Mouse (Mus musculus) spleen, postnatal 36 days (tissue): ENCODE results near the gene Tnfsf15.

Experiments used
- DNase-seq, 2 experiments: peaks; one replicate each; pipeline ENCODE4 v3.0.0; 2022; ENCODE audit warnings: low spot score in 2 of 2, mixed read lengths in 1 of 2

The Tnfsf15 gene

GRCm38 (mm10) chr4:63744693-63745171 lies at the start of gene Tnfsf15:
Gene Tnfsf15, minus strand, starts transcription at chr4:63745113.
- DNase-seq: no peak

DNA sequence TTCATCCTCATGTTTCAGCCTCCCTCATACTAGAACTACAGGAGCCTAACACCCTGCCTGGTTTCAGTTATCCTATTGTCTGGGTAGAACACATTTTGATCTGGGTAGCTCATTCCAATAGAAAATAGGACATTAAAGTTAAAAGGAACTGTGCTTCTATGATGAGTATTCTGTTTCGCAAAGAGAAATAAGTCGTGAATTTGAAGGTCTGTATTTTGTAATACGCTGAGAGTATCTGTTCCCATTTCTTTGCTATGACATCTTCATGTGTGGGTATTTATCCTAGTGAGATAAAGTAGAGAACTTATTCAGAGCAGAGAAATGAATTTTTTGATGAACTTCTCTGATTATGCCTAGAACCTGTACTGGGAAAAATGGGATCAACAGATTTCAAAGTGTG lies 47.4 kb upstream of the Tnfsf15 start:
- no peak for DNase-seq

DNA sequence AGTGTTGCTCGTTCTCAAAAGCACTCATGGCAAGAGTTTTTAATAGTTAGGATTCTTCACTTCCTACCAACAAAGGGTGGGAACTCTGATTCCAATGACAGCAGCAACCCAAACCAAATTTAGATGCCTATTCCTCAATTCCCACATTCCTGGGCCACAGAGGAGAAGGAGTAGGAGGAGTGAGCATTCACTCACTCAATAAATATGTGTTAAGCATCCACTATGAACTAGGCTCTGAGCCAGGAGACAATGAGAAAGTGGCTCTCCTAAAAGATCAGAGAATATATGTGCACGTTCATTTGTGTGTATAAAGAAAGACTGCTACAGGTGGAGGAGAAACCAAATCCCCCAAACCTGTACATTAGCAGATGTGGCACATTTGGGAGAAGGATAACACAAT lies 40.6 kb upstream of the Tnfsf15 start:
- no peak for DNase-seq

DNA sequence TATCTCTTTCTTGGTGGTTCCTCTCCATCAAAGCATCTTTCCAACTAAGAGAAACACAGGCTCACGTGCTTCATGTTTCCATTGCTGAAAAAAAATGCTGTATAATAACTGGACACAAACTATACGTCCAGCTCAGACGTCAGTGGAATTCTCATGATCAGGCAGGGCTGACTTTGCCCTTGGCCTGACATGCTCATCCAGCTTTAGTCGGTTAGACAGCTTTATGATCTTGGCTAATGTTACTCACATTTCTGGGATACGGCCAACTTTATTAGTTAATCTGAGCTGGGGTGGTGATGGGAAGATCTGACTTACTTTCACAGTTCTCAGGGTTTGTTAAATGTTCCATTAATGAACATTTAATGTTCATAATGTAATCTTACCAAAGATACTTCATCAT lies 38.9 kb upstream of the Tnfsf15 start:
- DNase-seq: no peak

- DNase-seq: no peak
Measured at GRCm38 (mm10) chr4:63782970-63783613, 38.2 kb upstream of the Tnfsf15 start.

- no peak for DNase-seq
Measured at GRCm38 (mm10) chr4:63777223-63777622, 32.3 kb upstream of the Tnfsf15 start.

DNA sequence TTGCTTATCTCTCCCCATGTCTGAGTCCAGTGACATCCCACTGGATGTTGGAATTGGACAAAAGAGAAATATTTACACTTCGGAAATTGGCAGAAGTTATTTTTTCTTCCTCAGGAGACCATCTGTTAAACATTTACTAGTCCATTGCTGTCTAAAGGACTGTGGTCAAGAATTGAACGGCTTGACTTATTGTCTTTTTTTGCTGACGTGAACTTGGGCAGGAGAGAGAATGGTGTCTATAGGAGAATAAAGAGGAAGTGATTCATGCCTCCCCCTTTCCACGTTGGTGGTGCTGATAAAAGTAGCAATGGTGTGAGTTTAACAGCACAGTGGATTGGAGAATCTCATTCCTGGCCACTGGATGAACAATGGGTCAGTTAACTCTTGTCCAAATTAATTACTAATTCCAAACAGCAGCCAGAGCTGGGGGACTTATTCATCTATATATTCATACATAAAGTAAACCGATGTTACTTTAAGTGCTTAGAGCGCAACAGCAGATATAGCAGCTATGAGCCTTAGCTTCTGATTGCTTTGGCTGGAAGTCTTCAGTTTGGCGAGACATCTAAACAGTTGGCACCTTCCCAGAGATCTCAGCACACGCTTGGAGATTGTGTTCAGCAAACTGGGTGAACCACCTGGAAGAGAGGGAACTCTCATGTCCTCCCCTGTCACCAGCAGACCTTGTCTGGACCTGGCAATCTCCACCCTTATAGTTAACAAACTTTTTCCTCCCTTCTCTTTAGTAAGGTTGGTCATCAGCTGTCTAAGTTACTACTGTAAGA lies 28.6 kb upstream of the Tnfsf15 start:
- no peak for DNase-seq

GRCm38 (mm10) chr4:63772514-63772913 lies 27.6 kb upstream of the Tnfsf15 start:
- no peak for DNase-seq

DNA sequence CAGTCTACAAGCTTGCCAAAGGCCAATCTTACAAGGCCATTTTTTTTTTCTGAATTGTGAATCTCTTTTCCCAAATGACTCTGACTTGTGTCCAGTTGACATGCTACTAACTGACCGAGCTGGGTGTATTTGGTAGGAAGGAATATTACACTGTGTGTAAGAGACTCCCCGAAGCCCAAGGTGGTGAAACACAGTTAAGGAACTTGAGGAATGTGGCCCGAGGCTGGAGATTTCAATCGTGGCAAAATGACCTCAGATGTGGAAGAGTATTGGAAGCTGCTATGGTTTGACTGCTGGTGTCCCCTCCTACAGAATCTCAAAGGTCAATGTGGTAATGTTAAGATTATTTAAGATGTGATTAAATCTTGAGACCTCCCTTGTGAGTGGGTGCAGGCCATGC lies 26.4 kb upstream of the Tnfsf15 start:
- DNase-seq: no peak

DNA sequence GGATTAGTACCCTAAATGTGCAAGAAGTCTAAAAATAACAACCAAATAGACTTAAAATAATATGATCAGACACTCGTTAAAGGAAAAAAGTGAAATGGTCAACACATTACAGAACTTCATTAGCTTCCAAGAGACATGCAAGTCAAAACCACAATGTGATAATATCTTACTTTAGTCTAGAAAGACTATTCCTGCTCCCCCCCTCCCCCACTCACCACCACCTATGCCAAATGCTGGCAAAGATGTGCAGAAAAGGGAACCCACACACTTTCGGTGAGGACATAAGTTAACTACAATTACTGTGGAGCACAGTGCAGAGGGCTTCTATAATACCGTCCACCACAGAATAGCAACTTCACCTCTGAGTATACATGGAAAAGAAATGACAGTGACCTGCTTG lies 24.2 kb upstream of the Tnfsf15 start:
- DNase-seq: no peak

DNA sequence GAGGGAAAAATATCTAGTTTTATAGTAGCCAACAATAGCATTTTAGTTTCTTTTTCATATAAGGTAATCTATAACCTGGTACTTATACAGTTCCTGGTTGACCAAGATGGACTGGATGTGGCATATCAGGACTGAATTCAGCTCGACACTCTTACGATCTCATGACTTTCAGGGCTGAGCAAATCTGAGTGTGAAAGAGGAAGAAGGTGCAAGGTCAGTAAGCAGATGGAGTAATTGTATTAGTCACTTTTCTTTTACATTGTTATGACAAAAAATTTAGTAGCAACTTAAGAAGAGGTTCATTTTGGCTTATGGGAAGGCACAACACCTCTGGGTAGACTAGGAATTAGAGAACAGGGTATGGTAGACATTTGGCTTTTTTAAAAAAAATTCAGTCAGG lies 20.1 kb upstream of the Tnfsf15 start:
- no peak for DNase-seq

- DNase-seq: no peak
Measured at GRCm38 (mm10) chr4:63759931-63760330, 15.0 kb upstream of the Tnfsf15 start.

DNA sequence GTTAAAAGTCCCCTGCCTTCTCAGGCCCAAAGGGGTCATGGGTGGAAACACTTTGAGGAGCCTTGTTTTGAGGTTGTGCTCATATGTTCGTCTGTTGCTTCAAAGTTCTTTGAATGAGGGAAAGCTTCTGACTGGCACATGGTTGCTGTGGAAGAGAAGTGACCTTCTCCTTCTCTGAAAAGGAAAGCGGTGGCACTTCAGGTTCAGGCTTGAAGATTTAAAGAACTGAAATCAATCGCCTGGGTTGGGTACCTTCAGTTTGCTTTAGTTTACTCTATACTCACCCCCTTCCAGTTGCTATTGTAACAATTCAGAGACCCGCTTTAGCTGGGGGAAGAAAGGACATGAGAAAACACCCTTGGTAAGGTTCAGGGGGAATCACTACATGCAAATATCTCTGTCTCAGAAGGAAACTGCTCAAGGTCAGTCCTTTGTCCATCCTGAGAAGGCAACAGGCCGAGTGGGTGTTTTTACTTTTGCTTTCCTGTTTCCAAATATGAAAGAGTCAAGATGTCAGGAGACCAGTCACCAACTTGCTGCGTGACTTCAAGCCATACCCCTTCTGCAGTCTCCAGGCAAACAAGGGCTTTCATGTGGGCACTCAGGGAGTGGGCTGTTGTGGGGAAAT lies 12.7 kb upstream of the Tnfsf15 start:
- DNase-seq: no peak

- no peak for DNase-seq
Measured at GRCm38 (mm10) chr4:63756072-63756471, 11.2 kb upstream of the Tnfsf15 start.

DNA sequence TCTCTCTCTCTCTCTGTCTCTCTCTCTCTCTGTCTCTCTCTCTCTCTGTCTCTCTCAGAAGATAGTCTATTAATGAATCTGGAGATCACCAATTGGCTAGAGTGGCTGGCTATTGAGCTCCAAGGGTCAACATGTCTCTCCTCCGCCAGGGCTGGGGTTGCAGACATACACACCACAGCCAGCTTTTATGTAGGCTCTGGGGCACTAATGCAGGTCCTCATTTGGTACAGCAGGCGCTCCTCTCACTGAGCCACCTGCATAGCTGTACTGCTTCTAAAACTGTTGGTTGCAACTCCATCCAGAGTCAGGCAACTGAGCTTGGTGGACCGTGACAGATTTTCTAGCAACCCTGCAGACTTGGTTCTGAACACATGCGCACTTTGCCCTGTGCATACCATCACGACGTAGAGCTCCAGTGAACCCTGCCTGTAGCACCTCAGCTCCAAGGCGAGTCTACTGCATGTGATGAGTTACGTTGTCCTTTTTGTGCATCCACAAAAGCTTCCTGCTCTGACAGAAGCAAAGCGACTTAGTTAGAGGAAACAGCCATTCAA lies 9.6 kb upstream of the Tnfsf15 start:
- no peak for DNase-seq

DNA sequence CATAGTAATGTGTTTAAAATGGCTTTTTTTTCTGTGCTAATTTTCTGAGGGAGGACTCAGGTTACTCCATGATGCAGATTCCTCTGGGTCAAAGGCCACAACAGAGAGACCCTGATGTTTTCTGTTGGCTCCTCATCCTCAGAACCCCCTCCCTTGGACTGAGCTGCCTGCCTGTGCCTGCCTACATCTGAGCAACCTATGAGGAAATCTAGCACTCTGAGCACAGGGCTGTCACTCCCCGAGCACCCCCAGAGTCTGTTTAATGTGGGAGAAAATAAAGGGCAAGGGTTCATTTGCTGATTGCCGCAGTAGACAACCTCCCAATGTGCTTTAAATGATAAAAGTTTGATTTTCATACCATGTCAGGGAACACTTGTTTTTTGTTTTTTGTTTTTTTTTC lies 8.9 kb upstream of the Tnfsf15 start:
- DNase-seq: no peak

DNA sequence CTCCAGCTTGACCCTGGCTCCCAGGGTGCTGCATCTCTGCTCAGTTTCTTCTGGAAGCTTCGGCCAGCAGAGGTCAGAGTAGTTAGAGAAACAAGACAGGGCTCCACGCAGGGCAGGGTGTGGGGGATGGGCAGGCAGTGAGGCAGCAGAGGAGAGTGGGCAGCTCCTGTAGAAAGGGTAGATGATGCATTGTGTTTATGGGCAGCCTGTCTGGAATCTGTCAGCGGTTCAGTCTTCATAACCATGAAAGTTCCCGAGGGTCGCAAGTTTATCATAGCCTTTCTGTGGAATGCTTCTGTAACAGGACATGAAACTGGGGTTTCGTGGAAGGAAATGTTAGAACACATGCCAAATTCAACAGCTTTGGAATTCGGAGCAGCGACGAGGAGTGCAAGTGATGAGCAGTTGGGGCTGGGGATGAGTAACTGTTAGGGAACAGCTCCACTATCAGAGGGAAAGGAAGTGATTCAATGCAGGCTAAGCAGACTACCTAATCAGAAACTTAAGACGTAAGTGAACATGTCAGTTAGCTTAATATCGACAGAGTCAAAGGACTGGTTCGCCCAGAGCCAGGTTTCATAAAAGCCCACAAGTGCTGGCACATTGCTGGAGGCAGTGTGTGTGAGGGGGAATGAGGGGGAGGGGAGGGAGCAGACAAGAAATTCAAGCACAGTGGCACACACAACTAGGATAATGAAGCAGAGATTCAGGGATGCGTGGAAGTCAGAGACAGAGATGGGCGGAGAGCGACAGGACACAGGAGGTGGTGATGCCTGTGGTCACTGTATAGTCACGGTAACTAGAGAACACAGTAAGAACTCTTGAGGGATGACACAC lies 8.0 kb upstream of the Tnfsf15 start:
- DNase-seq: no peak

DNA sequence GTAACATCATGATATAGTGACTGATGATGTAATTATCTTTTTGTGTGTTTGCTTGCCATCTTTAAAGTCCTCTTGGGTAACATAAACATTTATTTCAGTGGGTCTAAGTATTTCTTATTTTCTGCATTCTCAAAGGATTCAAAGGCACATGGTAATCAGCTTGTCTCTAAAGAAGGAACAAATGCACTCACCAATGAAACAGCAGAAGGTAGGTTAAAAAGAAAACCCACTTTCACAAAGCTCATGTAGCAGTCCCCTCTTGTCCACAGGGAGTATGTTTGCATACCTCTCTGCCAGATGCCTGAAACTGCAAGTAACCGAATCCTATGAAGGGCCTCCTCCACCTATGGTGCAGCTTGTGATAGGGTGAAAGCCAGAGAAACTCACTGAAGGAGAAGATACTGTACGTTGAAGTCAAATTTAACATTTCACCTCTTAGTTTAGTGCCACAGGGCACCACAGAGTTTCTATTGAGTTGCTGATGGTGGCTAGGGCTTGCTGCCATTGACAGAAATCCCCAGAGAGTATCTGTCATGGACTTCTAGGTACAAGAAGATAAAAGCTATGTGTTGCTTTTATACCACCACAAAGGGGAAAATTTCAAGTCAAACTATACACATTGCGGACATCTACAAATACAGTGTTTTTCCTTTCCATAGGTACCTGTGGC lies 3.3 kb upstream of the Tnfsf15 start:
- DNase-seq: peak; percentile 39 to 45

DNA sequence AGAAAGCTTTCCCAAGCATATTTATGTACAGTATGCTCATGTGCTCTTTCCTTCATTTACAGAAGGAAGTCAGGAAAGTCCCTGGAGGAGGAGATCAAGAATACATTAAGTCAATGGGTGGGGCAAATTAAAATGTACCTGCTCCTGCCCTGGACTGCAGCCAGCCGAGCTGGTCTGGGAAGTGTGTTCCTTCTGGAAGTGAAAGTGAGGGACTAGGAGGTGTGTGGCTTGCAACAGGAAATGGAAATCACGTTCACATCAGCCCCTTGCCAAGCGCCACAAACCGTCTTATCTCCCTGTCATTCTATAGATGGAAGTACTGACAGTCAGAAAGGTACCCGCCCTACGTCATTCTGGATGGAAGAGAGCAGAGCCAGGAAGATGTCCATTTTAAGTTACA lies 358 bp upstream of the Tnfsf15 start:
- no peak for DNase-seq

GRCm38 (mm10) chr4:63743660-63744059 lies 1.3 kb downstream of the Tnfsf15 start:
- no peak for DNase-seq

GRCm38 (mm10) chr4:63742763-63743371 lies 2.0 kb downstream of the Tnfsf15 start:
- no peak for DNase-seq
